Comparison of ENCODE assay signal across 27 mouse cellular contexts in the genomic region with DNA sequence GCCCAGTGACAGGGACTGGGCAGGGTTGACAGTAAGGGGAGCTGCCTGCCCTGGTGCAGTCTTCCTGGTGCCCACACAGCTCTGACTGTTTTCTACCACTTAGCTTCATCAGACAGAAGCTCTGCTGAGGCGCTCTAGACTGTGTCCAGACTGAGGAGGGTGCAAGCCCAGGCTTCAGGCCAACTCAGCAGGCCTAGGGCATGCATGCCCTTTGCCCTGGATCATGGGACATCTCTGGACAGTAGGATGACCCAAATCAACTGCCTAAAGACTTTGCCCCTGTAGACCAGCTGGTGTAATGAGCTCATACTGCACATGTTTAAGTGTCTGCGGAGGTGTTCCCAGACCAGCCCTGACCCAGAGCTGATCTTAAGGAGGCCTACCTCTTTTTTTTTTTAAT. TPM values are rescaled to one million over a fixed set of nuclear protein-coding genes. Genes with fewer than 3 reads are reported as not detected.
DNase-seq lines count a peak whose midpoint lies in the region; ATAC-seq and TF ChIP-seq lines count a peak whose summit lies in the region.
"Had no signal": no experiment of that assay in that cellular context is flagged by ENCODE, and none has a peak within 500 bp of the region (broad histone marks: within the 10 kb centered on the region; RNA-seq: fewer than 3 reads in every experiment).

No protein-coding gene starts in this region.

- no peaks in the 10 kb centered on the region for H3K27me3 ChIP-seq in kidney, adult 2 months (replicated peaks; ENCODE audit: control insufficient read depth, insufficient read depth, low read length)
- H3K27me3 ChIP-seq in kidney, embryonic 16.5 days (ENCODE audit: insufficient read depth, low read length): no peaks in the 10 kb centered on the region
- H3K27me3 ChIP-seq: CH12.LX; hindbrain, embryonic 13.5 days; neural tube, embryonic 13.5 days; Patski; stomach, embryonic 15.5 days had no signal

- peaks cover 2% of the 10 kb centered on the region; the same call in 1 of the 2 replicates for H3K9me3 ChIP-seq in kidney, embryonic 16.5 days (ENCODE audit: low read length)
- H3K9me3 ChIP-seq: hindbrain, embryonic 13.5 days; midbrain, embryonic 10.5 days; neural tube, embryonic 13.5 days; stomach, embryonic 15.5 days had no signal

- WGBS in kidney, adult 2 months: 68% methylated on average over 2 of the region's 2 CpGs
- WGBS in kidney, embryonic 16.5 days: 94% methylated on average over 2 of the region's 2 CpGs

- TF ChIP-seq POLR2A in kidney, adult 2 months (IDR thresholded peaks at IDR 0.05; ENCODE audit: low read depth, low read length): no peak

- H3K36me3 ChIP-seq in kidney, adult 2 months (ENCODE audit: control insufficient read depth, insufficient read depth, low read length): no peaks in the 10 kb centered on the region
- no peaks in the 10 kb centered on the region for H3K36me3 ChIP-seq in kidney, embryonic 16.5 days (ENCODE audit: insufficient read depth, low read length)
- H3K36me3 ChIP-seq: embryonic facial prominence, embryonic 10.5 days; G1E; hindbrain, embryonic 13.5 days; midbrain, embryonic 10.5 days; neural tube, embryonic 13.5 days; stomach, embryonic 15.5 days had no signal

- no peak overlapping the region for H3K9ac ChIP-seq in kidney, embryonic 16.5 days (replicated peaks; ENCODE audit: low read length)
- H3K9ac ChIP-seq: hindbrain, embryonic 13.5 days; neural tube, embryonic 13.5 days; stomach, embryonic 15.5 days had no signal

- no peak overlapping the region for H3K4me2 ChIP-seq in kidney, embryonic 16.5 days (replicated peaks; ENCODE audit: low read depth, low read length)
- H3K4me2 ChIP-seq: hindbrain, embryonic 13.5 days; neural tube, embryonic 13.5 days; stomach, embryonic 15.5 days had no signal

- TF ChIP-seq CTCF in kidney, adult 2 months (conservative IDR thresholded peaks at IDR 0.05; ENCODE audit: insufficient read depth, insufficient read length, low read depth, low read length): no peak

- ATAC-seq in kidney, embryonic 16.5 days (ENCODE audit: low FRiP score, low TSS enrichment): no peak
- ATAC-seq: forebrain, embryonic 16.5 days; midbrain, embryonic 16.5 days; Patski had no signal

- H3K4me1 ChIP-seq in kidney, adult 2 months (ENCODE audit: control insufficient read depth, insufficient read depth, low read length): peaks cover 23% of the 10 kb centered on the region
- H3K4me1 ChIP-seq in kidney, embryonic 16.5 days (ENCODE audit: insufficient read depth, low read length): peaks cover 31% of the 10 kb centered on the region

- peak overlapping the region; percentile 47 for H3K27ac ChIP-seq in kidney, adult 2 months (ENCODE audit: insufficient read depth, low read depth, low read length)
- no peak overlapping the region for H3K27ac ChIP-seq in kidney, embryonic 16.5 days (ENCODE audit: low read length)
- H3K27ac ChIP-seq: embryonic facial prominence, embryonic 10.5 days; hindbrain, embryonic 13.5 days; midbrain, embryonic 10.5 days; neural tube, embryonic 13.5 days; stomach, embryonic 15.5 days had no signal

- peak; percentile 95 for DNase-seq in kidney, adult 2 months
- DNase-seq in kidney, adult 9 months: peak; percentile 93
- DNase-seq in kidney, postnatal 36 days: peak; percentile 90 to 92
- DNase-seq in yolk sac, embryonic 10.5 days (ENCODE audit: low spot score): peak; percentile 42
- no peak for DNase-seq in adrenal gland, adult 18-20 months (ENCODE audit: low spot score in 2 of 2)
- no peak for DNase-seq in cerebellum, adult 11-12 months
- DNase-seq: adrenal gland, postnatal 14 days; B cell, adult 2 months; cerebellum, adult 9-10 months; gastrocnemius, postnatal 25 days; heart, adult 18-20 months; lung, adult 18-20 months; lung, postnatal 10 days; right cerebral cortex, adult 18-20 months; thymus, postnatal 25 days had no signal

- no peak overlapping the region for H3K4me3 ChIP-seq in kidney, adult 2 months (ENCODE audit: insufficient read depth, low read depth, low read length)
- H3K4me3 ChIP-seq in kidney, embryonic 16.5 days (ENCODE audit: low read length): no peak overlapping the region
- H3K4me3 ChIP-seq: embryonic facial prominence, embryonic 10.5 days; hindbrain, embryonic 13.5 days; midbrain, embryonic 10.5 days; myocyte; neural tube, embryonic 13.5 days; stomach, embryonic 15.5 days had no signal

RNA-seq across cellular contexts. Expression of a gene that starts 39.3 kb away (rescaled TPM):
- polyA plus RNA-seq in kidney, adult 2 months (2012; rRNA removed): 18.3 and 23.1 TPM in 2 replicates
- 44.0 and 48.7 TPM in 2 replicates for polyA plus RNA-seq in kidney, embryonic 16.5 days (2015; fragmentation: Nextera tagmentation; extraction: Ambion mirVana)
- total RNA-seq in adrenal gland, adult 18-20 months (2021): 100 to 1,000 TPM in 1 of 2 experiments, 10 to 100 TPM in 1; 49.3 to 122 TPM

Comparison
In these comparisons a context has a peak if more than half of its experiments do, and no peak if none do; other contexts are left out.
1. DNase-seq: peak in kidney, adult 2 months (single experiment), kidney, adult 9 months (single experiment), kidney, postnatal 36 days (2 of 2) and yolk sac, embryonic 10.5 days (single experiment); none in adrenal gland, adult 18-20 months (0 of 2) and cerebellum, adult 11-12 months (single experiment).